Mouse (Mus musculus): Measurements from ENCODE around the gene Cep72.
"Not testable (repeated sequence)": the region's sequence is repeated elsewhere in the genome, so short reads cannot be mapped to it uniquely, and the experiment has no call there.

Cep72 gene

GRCm38 (mm10) chr13:74061613-74062377 lies at the start of gene Cep72:
Gene Cep72, minus strand, starts transcription at chr13:74062299.
- DNase-seq (ENCODE audit: low spot score), result peak; percentile 94

- no peak for DNase-seq (ENCODE audit: low spot score)
Measured at GRCm38 (mm10) chr13:74107410-74107809, 45.3 kb upstream of the Cep72 start.

GRCm38 (mm10) chr13:74104417-74104816 lies 42.3 kb upstream of the Cep72 start:
- DNase-seq (ENCODE audit: low spot score), result no peak

GRCm38 (mm10) chr13:74102831-74103582 lies 40.9 kb upstream of the Cep72 start:
- DNase-seq (ENCODE audit: low spot score), result no peak

- DNase-seq (ENCODE audit: low spot score), result no peak
Measured at GRCm38 (mm10) chr13:74102108-74102830, 40.2 kb upstream of the Cep72 start.

GRCm38 (mm10) chr13:74098913-74099312 lies 36.8 kb upstream of the Cep72 start:
- no peak for DNase-seq (ENCODE audit: low spot score)

GRCm38 (mm10) chr13:74096715-74097363 lies 34.7 kb upstream of the Cep72 start:
- peak; percentile 42 for DNase-seq (ENCODE audit: low spot score)

- DNase-seq (ENCODE audit: low spot score), result no peak
Measured at GRCm38 (mm10) chr13:74095936-74096335, 33.8 kb upstream of the Cep72 start.

- DNase-seq (ENCODE audit: low spot score), result no peak
Measured at GRCm38 (mm10) chr13:74090265-74090664, 28.2 kb upstream of the Cep72 start.

GRCm38 (mm10) chr13:74073369-74073768 lies 11.3 kb upstream of the Cep72 start:
- DNase-seq (ENCODE audit: low spot score), result no peak

GRCm38 (mm10) chr13:74071714-74072113 lies 9.6 kb upstream of the Cep72 start:
- DNase-seq (ENCODE audit: low spot score), result no peak

- not testable (repeated sequence) for DNase-seq (ENCODE audit: low spot score)
Measured at GRCm38 (mm10) chr13:74071244-74071643, 9.1 kb upstream of the Cep72 start.

- no peak for DNase-seq (ENCODE audit: low spot score)
Measured at GRCm38 (mm10) chr13:74066576-74066975, 4.5 kb upstream of the Cep72 start.

GRCm38 (mm10) chr13:74063340-74064050 lies 1.4 kb upstream of the Cep72 start:
- DNase-seq (ENCODE audit: low spot score), result no peak

GRCm38 (mm10) chr13:74062378-74063128 lies 454 bp upstream of the Cep72 start:
- no peak for DNase-seq (ENCODE audit: low spot score)

GRCm38 (mm10) chr13:74058081-74058480 lies 4.0 kb downstream of the Cep72 start:
- DNase-seq (ENCODE audit: low spot score), result no peak

GRCm38 (mm10) chr13:74056194-74056593 lies 5.9 kb downstream of the Cep72 start:
- DNase-seq (ENCODE audit: low spot score), result no peak

- DNase-seq (ENCODE audit: low spot score), result no peak
Measured at GRCm38 (mm10) chr13:74039926-74040325, 22.2 kb downstream of the Cep72 start.

- DNase-seq (ENCODE audit: low spot score), result no peak
Measured at GRCm38 (mm10) chr13:74035776-74036175, 26.3 kb downstream of the Cep72 start.

GRCm38 (mm10) chr13:74034756-74035155 lies 27.3 kb downstream of the Cep72 start:
- DNase-seq (ENCODE audit: low spot score), result no peak

GRCm38 (mm10) chr13:74031133-74031532 lies 31.0 kb downstream of the Cep72 start:
- no peak for DNase-seq (ENCODE audit: low spot score)
